Mouse (Mus musculus): Measurements from ENCODE around the gene Selenbp1.

DNA sequence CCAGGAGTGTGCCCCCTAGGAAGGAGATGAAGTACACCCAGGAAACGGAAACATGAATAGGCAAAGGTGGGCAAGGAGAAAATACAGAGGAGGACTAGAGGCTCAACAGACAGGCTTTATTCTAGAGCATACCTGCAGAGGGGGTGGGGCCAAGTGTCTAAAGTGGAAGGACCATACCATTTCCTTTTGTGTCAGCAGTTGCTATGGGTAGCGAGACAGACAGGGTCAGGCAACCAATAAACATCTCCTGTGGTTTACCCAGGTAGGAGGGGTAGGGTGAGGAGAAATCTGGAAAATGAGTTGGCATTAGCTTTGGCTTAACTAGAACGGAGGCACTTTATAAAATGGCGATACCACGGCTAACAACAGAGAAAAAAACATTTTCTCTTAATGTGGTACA is 19.9 kb downstream of the Selenbp1 start:
- TF ChIP-seq CTCF (IDR thresholded peaks at IDR 0.05; ENCODE audit: low read depth) = no peak
- TF ChIP-seq EP300 (IDR thresholded peaks at IDR 0.05; ENCODE audit: low read depth) = no peak

All from liver, embryonic 14.5 days (tissue).